Mouse (Mus musculus): ENCODE data around the gene Scel.
"Not testable (repeated sequence)": the region's sequence is repeated elsewhere in the genome, so short reads cannot be mapped to it uniquely, and the experiment has no call there.

Scel gene

DNA sequence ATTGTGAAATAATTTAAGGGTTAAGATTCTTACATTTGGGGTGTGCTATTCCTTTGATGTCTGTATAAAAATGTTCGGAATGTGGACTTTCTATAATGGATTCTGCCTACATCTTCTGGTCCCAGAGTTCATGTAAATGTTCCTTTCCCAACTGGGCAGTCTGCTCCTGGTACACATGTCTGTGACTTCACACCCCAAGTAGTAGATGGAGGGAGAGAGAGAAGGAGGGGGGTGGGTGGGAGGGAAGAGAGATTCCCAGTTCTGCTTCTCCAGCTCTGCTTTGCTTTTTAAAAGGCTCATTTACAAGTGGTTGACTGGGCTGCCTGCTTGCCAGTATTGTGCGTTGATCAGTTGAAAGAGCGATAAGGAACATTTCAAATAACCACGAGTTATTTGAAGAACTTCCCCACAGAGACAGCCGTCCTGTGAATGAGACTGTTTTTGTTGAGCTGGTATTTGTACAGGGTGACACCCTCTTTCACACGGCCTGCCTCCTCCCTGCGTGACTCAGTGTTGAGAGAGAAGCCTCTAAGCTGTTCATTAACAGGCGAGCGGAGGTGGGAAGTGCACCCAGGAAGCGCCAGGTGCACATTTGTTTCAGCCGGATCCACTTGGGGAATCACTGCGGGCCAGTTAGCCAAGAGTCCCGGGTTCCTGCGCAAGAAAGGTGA, at the start of gene Scel:
Scel (plus strand) TSS at position 541 of the 671 bp plus-strand sequence.
- DNase-seq (ENCODE audit: low read depth), result no peak

GRCm38 (mm10) chr14:103468691-103469463, 44.3 kb upstream of the Scel start:
- DNase-seq (ENCODE audit: low read depth), result no peak

DNA sequence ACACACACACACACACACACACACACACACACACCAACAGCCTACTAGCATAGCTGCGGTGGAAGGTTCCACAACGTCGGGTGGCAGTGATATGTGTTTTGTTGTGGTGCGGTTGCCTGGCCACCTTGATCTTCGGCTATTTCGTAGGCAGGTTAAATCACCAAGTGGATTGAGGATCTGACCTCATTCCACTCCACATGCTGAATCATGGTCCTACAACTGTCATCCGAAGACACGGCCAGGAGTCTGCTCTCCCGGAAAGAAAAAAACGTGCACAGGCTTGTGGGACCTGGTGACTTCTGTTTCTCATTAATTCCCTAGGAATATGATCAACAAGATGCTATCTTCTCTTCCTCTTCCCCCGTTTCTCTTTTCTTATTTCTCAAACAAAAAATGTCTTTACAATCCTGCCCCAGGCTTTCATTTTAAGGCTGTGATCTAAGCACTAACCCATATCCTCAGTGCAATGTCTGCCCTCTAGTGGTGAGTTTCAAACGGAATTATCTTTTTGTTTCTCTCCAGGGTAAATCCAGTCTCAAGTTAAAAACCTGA, 43.6 kb upstream of the Scel start:
- DNase-seq (ENCODE audit: low read depth), result peak; percentile 81

GRCm38 (mm10) chr14:103471074-103471778, 41.9 kb upstream of the Scel start:
- no peak for DNase-seq (ENCODE audit: low read depth)

DNA sequence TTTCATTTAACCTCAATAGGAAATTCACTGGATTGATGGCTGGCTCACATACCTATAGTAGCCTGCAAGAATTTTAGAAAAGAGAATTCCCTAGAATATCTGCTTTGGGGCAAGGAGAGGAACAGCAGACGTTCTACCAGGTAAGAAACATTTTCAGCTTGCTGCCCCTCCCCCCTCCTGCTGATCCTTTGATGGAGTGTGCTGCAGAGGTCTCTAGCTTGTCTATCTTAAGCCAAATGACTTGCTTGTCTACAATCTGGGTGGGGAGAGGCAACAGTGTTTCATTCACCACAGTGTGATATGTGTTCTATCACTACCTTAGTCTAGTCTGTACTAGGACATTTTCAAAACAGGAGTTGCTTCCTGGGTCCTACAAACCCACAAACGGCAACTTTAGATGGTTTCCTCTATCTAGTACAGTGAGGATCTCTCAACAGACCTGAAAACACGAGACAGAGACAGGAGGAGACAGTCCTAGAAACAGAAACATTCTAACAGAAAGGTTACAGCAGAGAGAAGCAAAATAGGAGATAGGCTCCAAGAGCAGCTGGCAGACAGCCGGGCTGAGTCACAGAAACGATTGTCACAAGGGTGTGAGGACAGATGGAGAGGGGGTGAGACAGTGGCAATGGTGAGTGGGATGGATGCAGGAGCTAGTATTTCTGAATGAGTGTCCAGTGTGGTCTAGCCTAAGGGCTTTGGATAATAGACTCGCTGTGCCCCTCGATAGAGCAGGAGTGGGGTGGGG, 41.2 kb upstream of the Scel start:
- no peak for DNase-seq (ENCODE audit: low read depth)

GRCm38 (mm10) chr14:103472554-103472905, 40.6 kb upstream of the Scel start:
- DNase-seq (ENCODE audit: low read depth), result no peak

- no peak for DNase-seq (ENCODE audit: low read depth)
Measured at GRCm38 (mm10) chr14:103475312-103475711, 37.8 kb upstream of the Scel start.

GRCm38 (mm10) chr14:103476232-103476631, 36.9 kb upstream of the Scel start:
- not testable (repeated sequence) for DNase-seq (ENCODE audit: low read depth)

- DNase-seq (ENCODE audit: low read depth), result no peak
Measured at GRCm38 (mm10) chr14:103477281-103477680, 35.9 kb upstream of the Scel start.

DNA sequence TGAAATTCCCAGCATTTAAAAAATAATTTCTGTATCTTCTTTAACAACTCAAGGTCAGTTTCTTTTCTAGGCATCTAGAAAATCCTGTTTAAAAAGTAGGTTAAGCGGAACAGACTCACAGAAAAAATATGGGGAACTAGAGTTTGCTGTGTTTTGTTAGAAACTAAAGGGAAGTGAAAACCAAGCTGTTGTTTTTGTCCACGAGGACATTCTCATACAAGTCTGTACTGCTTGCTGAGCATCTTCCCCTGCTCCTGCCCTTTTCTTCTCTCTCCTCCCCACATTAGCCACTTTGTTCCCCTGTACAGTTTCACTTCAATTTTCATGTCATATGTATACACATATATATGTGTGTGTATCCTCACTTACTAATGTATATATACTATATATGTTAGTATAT, 35.2 kb upstream of the Scel start:
- DNase-seq (ENCODE audit: low read depth), result no peak

DNA sequence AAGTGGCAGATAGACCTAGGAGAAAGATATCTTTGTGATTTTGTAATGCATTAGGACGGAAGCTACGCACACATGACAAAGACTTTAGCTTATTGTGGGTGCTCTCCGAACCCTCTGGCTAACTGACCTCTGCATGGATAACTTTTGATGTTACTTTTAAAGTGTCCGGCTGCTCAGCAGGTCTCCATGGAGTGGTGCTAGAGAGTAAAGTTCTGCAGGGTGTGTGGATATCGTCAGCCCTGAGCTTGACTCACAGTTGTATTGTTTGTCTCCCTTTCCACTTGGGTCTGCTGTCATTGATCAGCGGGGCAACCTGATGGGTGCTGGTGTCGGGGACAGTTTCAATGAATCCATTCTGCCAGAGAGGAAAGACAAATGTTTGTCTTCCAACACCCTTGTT, 33.7 kb upstream of the Scel start:
- no peak for DNase-seq (ENCODE audit: low read depth)

DNA sequence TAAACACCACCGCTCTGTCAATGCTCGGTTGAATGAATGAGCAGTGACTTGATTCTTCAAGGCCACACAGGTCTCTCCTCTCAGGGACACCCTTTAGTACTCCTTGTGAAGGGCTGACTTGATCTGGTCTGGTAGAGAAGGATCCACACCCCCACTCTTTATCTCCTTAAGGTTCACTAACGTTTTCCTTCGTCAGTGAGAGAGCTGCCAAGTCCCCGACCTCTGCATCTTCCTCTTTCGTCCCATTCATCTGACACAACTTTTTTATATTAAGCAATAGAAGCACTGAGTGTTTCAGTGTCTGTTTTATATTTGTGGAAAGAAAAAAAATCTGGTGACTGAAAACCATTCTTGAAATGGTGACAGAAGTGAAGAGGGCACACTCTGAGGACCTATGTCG, 31.6 kb upstream of the Scel start:
- no peak for DNase-seq (ENCODE audit: low read depth)

DNA sequence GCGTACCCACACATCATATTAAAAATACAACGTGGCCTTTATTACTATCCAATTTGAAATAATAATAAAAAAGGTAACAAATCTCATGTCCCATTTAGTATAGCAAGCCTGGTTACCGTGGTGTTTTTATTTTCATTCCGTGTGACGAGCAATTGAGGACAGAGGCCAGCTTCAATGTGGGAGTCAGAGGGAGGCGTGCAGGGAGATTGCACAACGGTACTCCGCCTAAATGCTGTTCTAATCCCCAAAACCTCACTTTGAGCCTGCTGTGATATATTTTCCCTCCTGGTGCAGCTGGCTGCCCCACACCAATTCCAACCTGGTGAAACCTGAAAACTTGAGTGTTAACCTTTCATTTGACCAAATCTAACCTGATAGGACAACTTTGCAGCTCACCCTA, 27.5 kb upstream of the Scel start:
- DNase-seq (ENCODE audit: low read depth), result no peak

DNA sequence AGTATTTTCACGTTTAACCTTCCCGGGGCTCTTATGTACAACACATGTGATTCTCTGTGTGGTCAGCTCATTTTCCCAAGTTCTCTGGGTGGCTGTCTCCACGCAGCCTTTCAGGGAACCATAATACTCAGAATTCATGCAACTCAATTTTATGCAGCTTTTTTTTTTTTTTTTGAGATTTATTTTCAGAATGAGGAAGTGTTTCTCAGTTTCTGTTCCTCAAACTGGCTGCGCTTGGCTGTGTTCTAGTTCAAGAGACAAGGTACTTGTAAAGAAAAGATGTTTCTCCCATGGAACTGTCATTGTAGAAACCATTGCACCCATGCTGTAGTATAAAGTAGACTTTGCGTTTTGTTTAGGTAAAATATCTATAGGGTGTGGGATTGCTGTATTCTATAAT, 26.2 kb upstream of the Scel start:
- DNase-seq (ENCODE audit: low read depth), result no peak

GRCm38 (mm10) chr14:103488659-103489058, 24.5 kb upstream of the Scel start:
- no peak for DNase-seq (ENCODE audit: low read depth)

- DNase-seq (ENCODE audit: low read depth), result no peak
Measured at GRCm38 (mm10) chr14:103498199-103498598, 14.9 kb upstream of the Scel start.

DNA sequence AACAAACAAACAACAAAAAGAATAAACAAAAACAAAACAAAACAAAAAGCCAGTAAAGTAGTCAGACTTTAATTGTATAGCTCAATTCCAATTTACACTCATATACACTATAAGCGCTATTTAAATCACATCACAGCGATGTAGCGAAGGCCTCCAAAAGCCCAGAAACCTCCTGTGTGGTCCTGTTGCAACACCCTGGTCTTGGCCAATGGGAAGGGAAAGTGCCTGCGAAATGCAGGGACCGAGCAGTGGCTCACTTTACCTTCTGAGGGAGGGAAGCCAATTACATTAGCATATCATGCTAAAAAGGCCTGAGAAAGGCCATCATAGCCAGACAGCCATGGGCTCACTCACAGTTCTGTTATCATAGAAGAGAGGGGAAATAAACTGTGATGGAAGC, 14.5 kb upstream of the Scel start:
- DNase-seq (ENCODE audit: low read depth), result no peak

GRCm38 (mm10) chr14:103499060-103499459, 14.1 kb upstream of the Scel start:
- DNase-seq (ENCODE audit: low read depth), result no peak

GRCm38 (mm10) chr14:103500309-103500708, 12.8 kb upstream of the Scel start:
- DNase-seq (ENCODE audit: low read depth), result peak; percentile 69

GRCm38 (mm10) chr14:103500941-103501340, 12.2 kb upstream of the Scel start:
- DNase-seq (ENCODE audit: low read depth), result no peak

GRCm38 (mm10) chr14:103504514-103504913, 8.6 kb upstream of the Scel start:
- no peak for DNase-seq (ENCODE audit: low read depth)

GRCm38 (mm10) chr14:103509544-103509943, 3.6 kb upstream of the Scel start:
- no peak for DNase-seq (ENCODE audit: low read depth)
